Mouse (Mus musculus) cerebellum, postnatal 25 days (tissue): ENCODE results near the gene Mlxipl.

Experiments
- DNase-seq, 2 experiments: peaks; one replicate each; pipeline ENCODE4 v3.0.0; 2021; ENCODE audit warnings: mixed read lengths in 2 of 2

Mlxipl gene

DNA sequence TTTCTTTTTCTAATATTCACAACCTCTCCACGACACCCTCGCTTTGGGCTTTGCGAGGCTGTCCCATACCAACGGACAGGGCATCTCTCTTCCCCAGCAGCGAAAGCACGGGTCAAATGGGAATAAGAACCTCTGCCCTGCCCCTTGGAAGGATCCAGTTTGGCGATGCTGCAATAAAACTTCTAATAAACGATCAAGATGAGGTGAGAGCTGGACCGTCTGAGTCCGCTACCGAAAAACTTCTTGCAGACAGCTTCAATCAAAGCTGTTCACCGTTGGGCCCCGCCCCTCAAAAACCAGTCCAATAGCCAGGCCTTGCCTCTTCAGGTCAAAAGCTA is 59.0 kb downstream of the Mlxipl start:
- DNase-seq: no peak

DNA sequence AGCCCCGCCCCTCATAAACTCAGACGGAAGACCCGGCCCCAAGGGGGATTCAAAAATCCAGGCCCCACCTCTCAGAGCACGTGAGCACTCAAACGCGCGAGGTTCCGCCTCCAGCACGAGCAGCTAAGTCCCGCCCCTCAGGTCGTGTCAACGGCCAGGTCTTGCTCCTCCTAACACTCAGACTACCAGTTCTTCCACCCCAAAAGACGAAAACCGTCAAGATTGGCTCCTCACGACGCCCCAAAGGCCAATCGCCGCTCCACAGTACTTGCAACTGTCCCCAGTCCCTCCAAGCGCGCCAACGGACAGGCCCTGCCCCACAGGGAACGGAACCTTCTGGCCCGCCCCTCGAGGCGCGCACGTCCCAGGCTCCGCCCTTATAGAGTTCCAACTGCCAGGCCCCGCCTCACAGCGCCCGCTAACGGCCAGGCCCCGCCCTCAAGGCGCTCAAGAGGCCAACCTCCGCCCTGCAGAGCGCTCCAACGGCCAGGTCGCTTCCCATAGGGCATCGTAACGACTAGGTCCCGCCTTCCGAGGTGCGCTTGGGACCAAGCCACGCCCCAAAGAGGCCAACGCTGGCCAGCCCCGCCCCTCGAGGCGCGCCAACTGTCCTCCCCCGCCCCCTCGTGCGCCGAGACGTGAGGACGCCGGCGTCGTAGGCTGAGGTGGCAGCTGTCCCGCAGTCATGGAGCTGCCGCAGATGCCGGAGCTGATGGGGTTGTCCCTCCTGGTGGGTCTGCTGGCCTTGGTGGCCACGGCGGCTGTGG is 59.5 kb downstream of the Mlxipl start, which contains the start of gene Tbl2:
Gene Tbl2 (plus strand): TSS at position 605 of the 767 bp plus-strand sequence.
- DNase-seq: peak; percentile 98 to 99

DNA sequence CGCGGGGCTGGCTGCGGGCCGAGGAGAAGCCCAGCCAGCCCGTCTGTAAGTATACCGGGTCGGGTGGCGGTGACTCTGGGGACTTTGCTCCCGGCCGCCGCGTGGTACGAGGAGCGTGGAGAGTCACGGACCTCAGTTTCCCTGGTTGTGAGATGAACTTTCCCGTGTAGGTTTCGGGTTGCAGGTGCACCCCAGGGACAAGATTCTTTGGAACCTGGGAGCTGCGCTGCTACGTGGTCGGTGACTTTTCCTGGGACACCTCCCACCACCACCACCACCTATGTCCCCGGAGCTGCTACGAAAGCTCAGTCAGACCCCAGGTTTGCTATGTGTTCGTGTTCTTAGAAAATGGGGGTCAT is 60.1 kb downstream of the Mlxipl start:
- DNase-seq: no peak

DNA sequence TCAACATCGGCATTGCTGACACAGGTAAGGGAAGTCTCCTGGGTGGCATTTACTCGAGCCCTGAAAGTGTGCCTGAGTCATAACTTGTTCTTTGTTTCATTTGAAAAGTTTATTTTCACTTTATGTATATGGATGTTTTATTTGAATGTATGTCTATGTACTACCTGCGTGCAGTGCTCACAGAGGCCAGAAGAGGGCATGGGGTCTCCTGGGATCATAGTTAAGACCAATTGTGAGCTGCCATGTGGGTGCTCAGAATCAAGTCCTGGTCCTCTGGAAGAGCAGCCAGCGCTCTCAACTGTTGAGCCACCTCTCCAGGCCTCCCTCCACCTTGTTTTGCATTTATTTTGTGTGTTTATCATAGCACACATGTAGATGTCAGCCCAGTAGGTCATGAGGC is 66.8 kb downstream of the Mlxipl start:
- DNase-seq: no peak

DNA sequence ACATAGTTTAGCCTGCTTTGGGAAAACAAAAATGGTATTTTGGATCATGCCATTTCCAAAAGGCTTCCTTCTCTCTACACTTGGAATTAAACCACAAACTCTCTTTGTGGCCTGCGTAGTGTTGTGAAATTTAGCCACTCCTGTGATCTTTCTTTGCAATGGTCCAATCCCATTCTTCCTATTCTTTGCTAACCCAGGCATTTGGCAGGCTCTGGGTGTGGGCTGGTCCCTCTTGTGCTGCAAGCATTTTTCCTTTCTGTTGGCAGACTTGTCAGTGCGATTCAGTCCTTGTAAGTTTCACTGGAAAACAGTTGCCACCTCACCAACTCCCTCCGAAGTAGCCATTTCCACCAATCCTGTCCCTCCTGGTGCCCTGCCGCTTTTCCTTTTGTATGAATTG is 71.5 kb downstream of the Mlxipl start:
- no peak for DNase-seq

DNA sequence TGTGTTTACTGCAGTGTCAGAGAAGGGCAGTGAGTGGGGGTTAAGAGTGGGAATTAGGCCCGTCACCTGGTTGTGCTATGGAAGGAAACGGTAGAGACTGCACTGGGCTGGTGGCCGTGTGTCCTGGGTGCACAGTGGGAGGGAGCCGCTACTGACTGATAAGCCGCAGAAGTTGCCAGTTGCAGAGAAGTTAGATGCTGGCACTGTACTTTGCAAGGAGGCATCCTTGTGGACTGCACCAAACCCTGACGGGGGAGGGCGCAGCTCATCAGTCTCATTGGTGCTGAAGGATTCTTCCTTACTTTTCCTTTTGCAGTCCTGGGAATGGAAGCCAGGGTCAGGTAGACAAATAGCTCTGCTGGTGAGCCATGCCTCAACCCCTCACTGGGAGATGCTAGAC is 72.0 kb downstream of the Mlxipl start:
- DNase-seq: no peak

DNA sequence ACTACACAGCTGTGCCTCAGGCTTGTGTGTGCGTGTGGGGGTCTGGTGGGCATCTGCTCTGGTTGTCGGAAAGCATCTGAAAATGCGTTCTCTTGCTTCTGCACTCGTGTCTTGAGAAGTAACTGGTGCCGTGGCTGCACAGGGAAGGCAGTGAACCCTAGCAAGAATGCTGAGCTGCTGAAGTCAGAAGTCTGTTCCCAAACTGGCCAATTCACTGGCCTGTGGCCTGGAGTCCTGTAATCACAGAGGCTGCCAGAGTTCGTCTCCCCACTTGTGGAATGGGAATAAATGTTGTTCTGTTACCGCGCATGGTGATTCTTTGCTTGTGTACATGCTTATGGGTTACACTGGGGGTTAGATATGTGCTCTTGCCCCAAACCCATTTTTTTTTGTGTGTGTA is 72.7 kb downstream of the Mlxipl start:
- no peak for DNase-seq

DNA sequence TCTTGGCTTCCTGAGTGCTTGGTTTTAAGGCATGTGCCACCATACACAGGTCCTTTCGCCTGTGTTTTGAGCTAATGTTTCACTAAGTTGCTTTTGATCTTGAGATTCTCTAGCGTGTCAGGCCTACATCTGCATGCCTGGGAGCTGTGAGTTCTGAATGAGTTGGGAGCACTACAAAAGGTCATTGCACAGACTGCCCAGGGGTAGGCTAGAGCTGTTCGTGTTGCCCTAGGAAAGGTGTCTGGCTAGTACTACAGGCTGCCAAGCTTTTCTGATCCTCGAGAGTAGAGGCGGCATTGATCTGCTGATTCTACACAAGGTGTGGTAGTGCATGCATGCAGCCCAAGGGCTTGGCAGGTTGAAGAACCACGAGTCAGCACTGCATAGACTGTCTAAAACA is 73.1 kb downstream of the Mlxipl start:
- DNase-seq: no peak

DNA sequence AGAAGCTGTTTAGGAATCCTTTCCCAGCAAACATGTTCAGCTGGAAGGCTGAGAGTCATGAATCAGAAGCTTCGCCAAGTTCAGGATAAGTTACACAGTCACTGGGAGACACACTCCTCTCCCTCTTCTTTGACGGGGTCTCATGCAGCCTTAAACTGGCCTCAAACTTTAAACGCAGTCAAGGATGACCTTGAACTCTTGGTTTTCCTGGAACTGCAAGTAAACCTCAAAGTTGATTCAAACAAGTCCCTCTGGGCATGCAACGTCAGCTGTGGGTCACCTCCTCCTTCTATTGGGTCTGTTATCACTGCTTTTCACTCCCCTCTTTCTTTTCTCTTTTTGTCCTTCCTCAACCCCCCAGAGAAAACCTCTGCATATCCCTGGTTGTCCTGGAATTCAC is 77.2 kb downstream of the Mlxipl start:
- DNase-seq: no peak

DNA sequence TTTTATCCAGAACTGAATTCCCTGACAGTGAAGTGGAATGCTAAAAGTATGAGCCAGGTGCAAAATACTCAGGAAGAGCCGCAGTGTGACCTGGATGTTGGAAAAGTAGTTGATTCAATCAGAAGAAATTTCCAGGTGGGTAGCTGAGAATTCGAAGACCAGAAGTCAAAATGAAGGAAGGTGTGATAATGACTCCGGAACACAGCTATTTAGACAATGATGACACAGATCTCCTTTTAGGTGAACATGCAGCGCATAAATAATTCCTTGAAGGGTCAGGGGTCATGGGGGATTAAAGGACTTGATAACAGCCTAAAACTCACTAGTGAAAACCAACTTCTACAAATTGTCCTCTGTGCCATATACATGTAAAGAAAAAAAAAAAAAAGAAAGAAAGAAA is 77.8 kb downstream of the Mlxipl start:
- no peak for DNase-seq

DNA sequence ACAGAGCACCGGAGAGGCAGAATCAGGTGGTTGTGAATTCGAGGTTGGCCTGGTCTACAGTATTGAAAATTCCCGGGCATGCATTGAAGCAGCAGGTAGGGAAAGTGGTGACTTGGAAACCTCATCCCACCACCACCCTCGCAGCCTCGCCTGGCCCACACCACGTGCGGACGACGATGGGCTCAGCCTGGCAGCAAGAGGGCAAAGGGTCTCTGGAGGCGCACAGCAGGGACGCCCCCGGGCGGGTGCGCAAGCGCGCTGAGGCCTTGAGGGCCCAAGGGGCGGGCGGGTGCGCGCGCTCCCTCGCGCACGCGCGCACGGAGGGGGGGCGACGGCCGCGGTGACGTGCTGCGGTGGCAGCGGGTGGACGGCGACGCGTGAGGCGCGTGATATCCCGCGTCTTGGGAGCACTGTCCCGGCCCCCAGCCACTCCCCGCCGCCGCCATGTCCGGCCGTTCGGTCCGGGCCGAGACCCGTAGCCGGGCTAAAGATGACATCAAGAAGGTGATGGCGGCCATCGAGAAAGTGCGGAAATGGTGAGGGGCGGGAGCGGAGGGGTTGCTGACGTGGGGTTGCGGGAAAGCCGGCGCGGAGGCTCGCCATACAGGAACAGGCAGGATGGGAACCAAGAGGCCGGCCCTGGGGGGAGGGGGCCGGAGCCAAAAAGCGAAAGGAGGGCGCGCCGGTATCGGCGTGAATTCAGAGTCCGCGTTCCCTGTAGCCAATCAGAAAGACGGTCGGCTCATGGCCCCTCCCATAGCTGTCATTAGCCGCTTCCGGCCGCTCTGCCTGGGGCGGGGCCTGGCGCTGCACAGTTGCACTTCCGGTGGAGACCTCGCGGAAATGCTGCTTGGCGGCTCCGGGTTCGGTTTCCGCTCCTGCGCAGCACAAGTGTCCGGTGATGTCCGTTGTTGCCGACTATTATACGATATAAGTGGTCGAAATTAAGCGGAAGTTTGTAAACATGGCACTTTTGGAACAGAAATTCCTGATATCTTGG is 78.7 kb downstream of the Mlxipl start, which contains the start of gene Bcl7b:
Gene Bcl7b (plus strand): TSS at position 221 of the 1,000 bp plus-strand sequence.
- DNase-seq: peak; percentile 95 to 97

DNA sequence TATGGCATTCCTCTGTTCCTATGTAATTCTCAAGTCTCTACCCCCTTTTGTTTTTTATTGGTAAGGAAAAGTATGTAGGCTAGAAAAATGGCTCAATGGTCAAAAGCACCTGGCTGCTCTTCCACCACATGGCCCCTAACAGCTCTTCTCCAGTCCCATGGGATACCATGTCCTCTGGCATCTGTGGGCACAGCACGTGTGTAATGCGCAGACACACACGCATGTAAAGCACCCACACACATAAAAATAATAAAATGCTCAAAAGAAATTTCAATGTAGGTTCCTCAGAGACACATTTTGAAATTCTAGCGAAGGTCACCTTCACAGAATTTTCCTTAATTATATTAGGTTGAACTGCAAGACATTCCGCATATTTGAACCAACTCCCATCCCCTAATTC is 79.8 kb downstream of the Mlxipl start:
- DNase-seq: no peak

DNA sequence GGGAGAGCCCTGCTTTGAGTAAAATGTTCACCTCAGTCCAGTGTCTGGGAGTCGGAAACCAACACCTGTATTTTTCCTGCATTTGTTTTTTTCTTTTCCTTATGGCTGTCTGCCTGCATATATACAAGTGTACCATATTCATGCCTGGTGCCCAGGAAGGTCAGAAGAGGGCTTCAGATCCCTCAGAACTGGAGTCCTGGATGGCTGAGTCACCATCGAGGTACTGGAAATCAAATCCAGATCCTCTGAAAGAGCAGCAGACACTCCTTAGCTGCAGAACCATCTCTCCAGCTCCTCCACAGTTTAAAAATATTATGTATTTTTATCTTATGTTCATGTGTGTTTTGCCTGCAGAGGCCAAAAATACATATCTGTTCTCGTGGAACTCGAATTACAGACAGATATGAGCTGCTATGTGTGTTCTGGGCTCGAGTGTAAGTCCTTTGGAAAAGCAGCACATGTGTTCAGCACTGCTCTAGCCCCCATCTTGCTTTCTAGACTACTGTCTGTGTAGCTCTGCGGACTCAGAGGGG is 82.1 kb downstream of the Mlxipl start:
- no peak for DNase-seq

DNA sequence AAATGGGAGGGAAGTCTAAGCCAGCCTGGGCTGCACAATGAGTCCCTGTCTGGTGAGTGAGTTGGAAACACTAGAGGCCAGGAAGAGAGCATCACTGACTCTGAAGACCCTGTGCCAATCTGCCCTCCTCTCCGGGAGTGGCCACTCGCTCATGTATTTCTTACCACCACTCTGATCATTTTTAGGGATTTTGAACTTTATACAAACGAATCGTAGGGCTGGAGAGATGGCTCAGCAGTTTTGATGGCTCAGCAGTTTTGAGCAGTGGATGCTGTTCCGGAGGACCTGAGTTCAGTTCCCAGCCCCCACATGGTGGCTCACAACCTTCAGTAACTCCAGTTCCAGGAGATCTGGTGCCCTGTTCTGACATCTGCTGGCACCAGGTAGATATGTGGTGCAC is 83.3 kb downstream of the Mlxipl start:
- DNase-seq: no peak

DNA sequence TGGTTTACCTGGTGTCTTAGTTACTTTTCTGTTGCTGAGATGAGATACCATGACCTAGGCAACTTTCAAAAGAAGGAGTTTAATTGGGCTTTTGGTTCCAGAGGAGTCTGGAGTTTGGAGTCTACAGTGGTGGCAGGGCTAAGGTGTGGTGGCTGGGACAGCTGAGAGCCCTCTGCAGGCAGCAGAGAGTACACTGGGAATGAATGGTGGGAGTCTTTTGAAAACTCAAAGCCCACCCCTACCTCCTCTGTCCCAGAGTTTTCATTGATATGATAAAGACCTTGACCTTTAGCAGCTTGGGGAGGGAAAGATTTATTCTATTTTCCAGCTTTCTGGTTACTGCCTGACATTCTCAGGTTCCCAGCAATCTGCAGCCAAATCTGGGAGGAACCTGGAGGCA is 85.4 kb downstream of the Mlxipl start:
- DNase-seq: no peak

DNA sequence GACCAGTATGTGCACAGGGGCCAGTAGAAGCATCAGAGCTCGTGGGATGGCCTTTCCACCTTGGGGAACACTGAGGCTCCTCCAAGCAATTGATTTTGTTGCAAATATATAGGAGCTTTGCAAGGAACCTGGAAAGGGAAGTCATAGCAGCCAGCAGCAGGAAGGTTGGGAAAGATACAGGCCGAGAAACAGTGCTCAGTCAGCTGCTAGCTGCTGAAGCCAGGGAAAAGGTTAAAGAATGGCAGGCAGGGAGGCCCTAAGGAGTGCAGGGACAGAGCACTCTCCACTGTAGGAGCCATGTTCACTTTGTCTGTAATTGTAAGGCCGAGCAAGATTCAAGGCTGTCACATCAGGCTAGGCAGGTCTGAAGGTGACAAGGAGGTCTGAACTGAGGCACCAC is 88.8 kb downstream of the Mlxipl start:
- peak in 1 of 2 experiments; percentile 19 for DNase-seq

DNA sequence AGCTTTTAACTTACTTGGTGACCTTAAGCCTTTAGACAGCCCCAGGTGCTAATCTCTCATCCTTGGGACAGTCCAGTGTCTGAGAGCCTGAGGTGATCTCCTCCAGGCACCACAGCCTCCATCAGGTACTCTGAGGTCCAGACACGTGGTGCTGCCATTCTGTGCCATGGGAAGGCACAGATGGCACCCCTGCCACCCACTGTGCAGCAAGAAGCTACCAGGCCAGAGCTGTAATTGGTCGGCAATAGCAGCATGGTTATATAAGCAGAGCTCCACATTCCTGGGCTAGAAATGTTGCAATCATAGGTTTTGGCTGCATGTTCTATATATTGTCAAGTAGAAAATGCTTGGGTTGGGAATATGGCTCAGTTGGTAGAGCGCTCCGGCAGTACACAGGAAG is 89.3 kb downstream of the Mlxipl start:
- DNase-seq: peak; percentile 95 to 96

DNA sequence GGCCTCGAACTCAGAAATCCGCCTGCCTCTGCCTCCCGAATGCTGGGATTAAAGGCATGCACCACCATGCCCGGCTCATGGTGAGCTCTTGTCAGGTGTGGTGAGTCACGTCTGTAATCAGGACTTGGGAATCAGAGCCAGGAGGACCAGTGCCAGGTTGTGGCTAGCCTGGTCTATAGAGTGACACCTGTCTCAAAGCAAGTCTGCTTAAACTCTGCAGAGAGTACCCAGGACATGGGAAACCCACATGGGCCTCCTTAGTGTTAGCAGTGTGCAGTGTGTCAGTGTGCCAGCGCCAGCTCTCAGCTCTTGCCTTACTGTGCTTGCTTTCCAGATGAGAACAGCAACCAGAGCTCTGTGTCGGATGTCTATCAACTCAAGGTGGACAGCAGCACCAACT is 89.9 kb downstream of the Mlxipl start:
- peak; percentile 53 to 69 for DNase-seq

DNA sequence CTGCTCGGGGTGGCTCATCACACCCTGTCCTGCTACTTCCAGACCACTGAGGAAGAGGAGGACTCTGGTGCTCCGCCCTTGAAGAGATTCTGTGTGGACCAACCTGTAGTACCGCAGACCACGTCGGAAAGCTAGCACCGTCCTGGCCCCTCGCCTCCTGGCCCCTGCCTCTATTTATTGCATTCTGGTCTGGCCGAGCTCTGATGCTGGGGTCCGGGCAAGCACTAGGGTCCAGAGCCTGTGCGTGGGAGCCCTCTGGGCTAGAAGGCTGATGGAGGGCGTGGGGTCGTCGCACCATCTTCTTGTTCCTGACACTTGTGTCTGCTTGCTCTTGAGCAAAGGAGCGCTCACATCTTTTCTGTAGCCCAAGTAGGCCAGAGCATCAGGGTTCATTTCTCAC is 91.1 kb downstream of the Mlxipl start:
- peak in 1 of 2 experiments; percentile 36 for DNase-seq

DNA sequence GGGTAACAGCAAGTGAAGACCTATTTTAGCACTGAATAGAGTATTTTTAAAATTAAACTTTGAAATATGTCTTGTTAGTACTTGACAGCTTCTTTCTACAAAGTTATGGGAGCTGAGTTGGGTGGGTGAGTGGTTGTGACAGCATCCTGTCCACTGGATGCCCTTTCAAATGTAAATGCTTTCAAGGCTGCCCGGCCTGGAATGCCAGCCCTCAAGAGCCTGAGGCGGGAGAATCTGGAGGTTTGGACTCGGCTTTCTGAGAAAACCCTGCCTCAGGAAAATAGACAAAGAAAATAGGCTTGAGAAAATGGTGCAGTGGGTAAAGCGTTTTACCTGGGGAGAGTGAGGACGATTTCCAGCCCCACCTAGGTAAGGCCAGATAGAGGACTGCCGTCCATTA is 92.1 kb downstream of the Mlxipl start:
- no peak for DNase-seq

DNA sequence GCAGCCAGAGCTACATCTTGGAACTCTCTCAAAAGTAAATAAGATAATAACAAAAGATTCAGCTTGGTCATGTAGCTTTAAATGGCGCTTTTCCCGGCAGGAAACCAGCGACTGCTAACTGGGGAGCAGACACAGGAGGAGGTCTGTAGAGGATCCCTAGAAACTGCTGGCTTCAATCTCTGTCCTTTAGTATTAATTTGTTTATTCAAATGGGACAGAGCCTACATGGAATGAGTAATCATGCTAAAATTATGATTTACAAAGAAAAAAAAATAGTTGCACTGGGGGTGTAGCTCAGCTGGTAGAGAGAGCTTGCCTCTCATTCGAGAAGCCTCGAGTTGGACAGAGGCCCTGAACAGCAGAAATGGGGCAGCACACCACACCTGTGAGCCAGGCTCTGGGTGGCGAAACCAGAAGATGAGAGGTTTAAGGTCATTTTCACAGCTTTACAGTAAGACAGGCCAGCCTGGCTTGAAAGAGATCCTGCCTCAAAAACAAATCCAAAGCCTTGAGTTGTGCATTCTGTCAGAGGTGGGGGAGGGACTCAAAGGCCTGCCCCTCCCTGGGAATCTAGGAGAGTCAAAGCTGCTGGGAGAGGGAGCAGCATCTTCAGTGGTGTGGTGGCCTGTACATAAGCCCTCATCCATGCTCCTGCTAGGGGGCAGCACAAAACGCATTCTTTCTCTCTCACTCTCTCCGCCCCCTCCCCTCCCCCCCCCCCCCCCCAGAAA is 93.6 kb downstream of the Mlxipl start:
- peak; percentile 46 to 50 for DNase-seq

DNA sequence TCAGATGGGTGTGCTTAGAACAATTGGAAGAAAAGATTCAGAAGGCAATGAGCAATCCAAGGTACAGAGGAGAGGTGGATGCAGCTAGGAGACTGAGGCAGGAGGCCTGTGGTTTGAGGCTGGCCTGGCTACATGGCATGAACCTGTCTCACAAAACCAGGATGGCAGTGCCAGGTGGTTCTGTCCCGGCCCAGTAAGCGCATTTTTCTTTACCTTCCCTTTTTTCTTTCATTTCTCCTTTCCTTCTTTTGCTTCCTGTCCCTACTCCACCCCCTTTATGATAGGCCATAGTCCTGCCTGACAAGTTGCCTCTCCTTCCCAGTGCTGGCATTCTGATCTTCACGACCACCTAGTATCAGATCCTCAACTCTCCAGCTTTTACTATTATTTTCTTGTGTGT is 95.3 kb downstream of the Mlxipl start:
- DNase-seq: no peak

DNA sequence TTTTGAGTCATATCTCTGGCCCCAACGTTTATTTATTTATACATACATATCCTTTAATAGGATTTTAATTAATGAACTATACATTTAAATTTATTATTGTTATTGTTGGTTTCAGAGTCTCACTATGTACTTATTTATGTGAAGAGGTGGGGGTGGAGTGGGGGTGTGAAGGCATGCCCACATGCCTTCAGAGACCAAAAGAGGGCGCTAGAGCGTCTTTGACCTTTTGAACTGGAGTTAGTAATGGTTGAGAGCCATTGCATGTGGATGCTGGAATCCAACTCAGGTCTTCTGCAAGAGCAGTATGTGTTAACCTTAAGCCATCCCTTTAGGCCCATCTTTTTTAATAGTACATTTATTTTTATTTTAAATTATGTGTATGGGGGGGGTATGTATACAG is 95.9 kb downstream of the Mlxipl start:
- DNase-seq: no peak
